Mouse (Mus musculus): ENCODE results near the gene Polr2h. TPM values are rescaled to one million over a fixed set of nuclear protein-coding genes. Genes with fewer than 3 reads are reported as not detected.

The Polr2h gene
- polyA plus RNA-seq, 1 experiment from 2014 or later = 64.7 TPM

- Histone ChIP-seq H3K27me3 (peaks cover 10% of the 10 kb centered on the region), H3K9ac (no peak overlapping the region), H3K4me1 (replicated peaks) (peaks cover 15% of the 10 kb centered on the region), H3K9me3 (replicated peaks) (no peaks in the 10 kb centered on the region), H3K4me2 (no peak overlapping the region), H3K36me3 (peaks cover 32% of the 10 kb centered on the region), H3K27ac (no peak overlapping the region), H3K4me3 (replicated peaks) (no peak overlapping the region)
- ATAC-seq (ENCODE audit: low read depth) (peak; percentile 53), DNase-seq (no peak)
- WGBS (ENCODE audit: insufficient replicate concordance) = 29% methylated on average over 5 of the region's 5 CpGs
Measured at GRCm38 (mm10) chr16:20724338-20724748, 6.9 kb downstream of the Polr2h start.

GRCm38 (mm10) chr16:20725321-20725720, 7.9 kb downstream of the Polr2h start:
- no peak overlapping the region for H3K4me2 ChIP-seq
- H3K27me3 ChIP-seq = peaks cover 16% of the 10 kb centered on the region
- H3K4me3 ChIP-seq (replicated peaks) = no peak overlapping the region
- H3K27ac ChIP-seq = no peak overlapping the region
- H3K9ac ChIP-seq = no peak overlapping the region
- ATAC-seq (ENCODE audit: low read depth) = no peak
- H3K4me1 ChIP-seq (replicated peaks) = peaks cover 11% of the 10 kb centered on the region
- no peak for DNase-seq
- no peaks in the 10 kb centered on the region for H3K9me3 ChIP-seq (replicated peaks)
- H3K36me3 ChIP-seq = peaks cover 22% of the 10 kb centered on the region
- 75% methylated on average over 7 of the region's 7 CpGs for WGBS (ENCODE audit: insufficient replicate concordance)

- Histone ChIP-seq H3K9me3 (replicated peaks) (no peaks in the 10 kb centered on the region), H3K36me3 (peaks cover 18% of the 10 kb centered on the region), H3K27me3 (peaks cover 21% of the 10 kb centered on the region), H3K4me3 (replicated peaks) (no peak overlapping the region), H3K4me2 (no peak overlapping the region), H3K4me1 (replicated peaks) (peaks cover 11% of the 10 kb centered on the region), H3K27ac (no peak overlapping the region), H3K9ac (no peak overlapping the region)
- DNase-seq (no peak), ATAC-seq (ENCODE audit: low read depth) (no peak)
- 55% methylated on average over 4 of the region's 4 CpGs for WGBS (ENCODE audit: insufficient replicate concordance)
Measured at GRCm38 (mm10) chr16:20725750-20726149, 8.3 kb downstream of the Polr2h start.

GRCm38 (mm10) chr16:20726384-20726783, 8.9 kb downstream of the Polr2h start:
- Histone ChIP-seq H3K4me3 (replicated peaks) (no peak overlapping the region), H3K27ac (no peak overlapping the region), H3K4me1 (replicated peaks) (peaks cover 11% of the 10 kb centered on the region), H3K27me3 (peaks cover 27% of the 10 kb centered on the region), H3K9ac (no peak overlapping the region), H3K9me3 (replicated peaks) (no peaks in the 10 kb centered on the region), H3K4me2 (no peak overlapping the region), H3K36me3 (peaks cover 12% of the 10 kb centered on the region)
- DNase-seq (no peak), ATAC-seq (ENCODE audit: low read depth) (no peak)
- 50% methylated on average over 1 of the region's 1 CpGs for WGBS (ENCODE audit: insufficient replicate concordance)

GRCm38 (mm10) chr16:20730293-20730711, 12.8 kb downstream of the Polr2h start:
- Histone ChIP-seq H3K4me2 (peak overlapping the region; percentile 42; the same call in 1 of the 2 replicates), H3K4me3 (replicated peaks) (peak overlapping the region; percentile 33), H3K9ac (no peak overlapping the region), H3K27me3 (peaks cover 66% of the 10 kb centered on the region), H3K4me1 (replicated peaks) (peaks cover 9% of the 10 kb centered on the region; the same call in 1 of the 2 replicates), H3K36me3 (no peaks in the 10 kb centered on the region; the same call in 1 of the 2 replicates), H3K9me3 (replicated peaks) (no peaks in the 10 kb centered on the region), H3K27ac (peak overlapping the region; percentile 44; the same call in 1 of the 2 replicates)
- no peak for DNase-seq
- WGBS (ENCODE audit: insufficient replicate concordance) = 24% methylated on average over 5 of the region's 5 CpGs
- ATAC-seq (ENCODE audit: low read depth) = peak; percentile 70

- Histone ChIP-seq H3K4me1 (replicated peaks) (peaks cover 9% of the 10 kb centered on the region; the same call in 1 of the 2 replicates), H3K9me3 (replicated peaks) (no peaks in the 10 kb centered on the region), H3K9ac (no peak overlapping the region), H3K27ac (no peak overlapping the region), H3K36me3 (no peaks in the 10 kb centered on the region; the same call in 1 of the 2 replicates), H3K4me2 (no peak overlapping the region), H3K27me3 (peaks cover 80% of the 10 kb centered on the region), H3K4me3 (replicated peaks) (no peak overlapping the region)
- ATAC-seq (ENCODE audit: low read depth) (no peak), DNase-seq (no peak)
- WGBS (ENCODE audit: insufficient replicate concordance) = 53% methylated on average over 5 of the region's 5 CpGs
Measured at GRCm38 (mm10) chr16:20731688-20732087, 14.2 kb downstream of the Polr2h start.

- peak overlapping the region; percentile 55 for H3K4me3 ChIP-seq (replicated peaks)
- no peak for DNase-seq
- H3K4me1 ChIP-seq (replicated peaks) = peaks cover 9% of the 10 kb centered on the region; the same call in 1 of the 2 replicates
- peak overlapping the region; percentile 44 for H3K9ac ChIP-seq
- 2% methylated on average over 19 of the region's 30 CpGs for WGBS (ENCODE audit: insufficient replicate concordance)
- peaks cover 87% of the 10 kb centered on the region for H3K27me3 ChIP-seq
- peak overlapping the region; percentile 69 for H3K4me2 ChIP-seq
- no peak overlapping the region for H3K27ac ChIP-seq
- no peak; the same call in 1 of the 2 replicates for ATAC-seq (ENCODE audit: low read depth)
- H3K9me3 ChIP-seq (replicated peaks) = no peaks in the 10 kb centered on the region
- no peaks in the 10 kb centered on the region; the same call in 1 of the 2 replicates for H3K36me3 ChIP-seq
Measured at GRCm38 (mm10) chr16:20732251-20732924, 14.9 kb downstream of the Polr2h start.

- peak within 1 kb of the TSS; percentile 55 for H3K4me3 ChIP-seq (replicated peaks)
- DNase-seq = no peak
- H3K27me3 ChIP-seq = peaks cover 93% of the 10 kb centered on the region
- H3K9me3 ChIP-seq (replicated peaks) = no peaks in the 10 kb centered on the region
- H3K4me2 ChIP-seq = peak within 1 kb of the TSS; percentile 69
- H3K4me1 ChIP-seq (replicated peaks) = peaks cover 9% of the 10 kb centered on the region; the same call in 1 of the 2 replicates
- peak; percentile 26 for ATAC-seq (ENCODE audit: low read depth)
- 2% methylated on average over 57 of the region's 70 CpGs for WGBS (ENCODE audit: insufficient replicate concordance)
- peak within 1 kb of the TSS; percentile 44 for H3K9ac ChIP-seq
- no peaks in the 10 kb centered on the region; the same call in 1 of the 2 replicates for H3K36me3 ChIP-seq
- H3K27ac ChIP-seq = no peak within 1 kb of the TSS
Measured at GRCm38 (mm10) chr16:20732925-20733730, 15.7 kb downstream of the Polr2h start, which contains the start of gene Chrd. Chrd (plus strand) TSS chr16:20733127.

GRCm38 (mm10) chr16:20733731-20734730, 16.6 kb downstream of the Polr2h start, which contains the start of gene Thpo:
Thpo (minus strand) TSS chr16:20734511.
- 5% methylated on average over 45 of the region's 45 CpGs for WGBS (ENCODE audit: insufficient replicate concordance)
- H3K27me3 ChIP-seq = peaks cover 92% of the 10 kb centered on the region

GRCm38 (mm10) chr16:20735651-20736050, 18.2 kb downstream of the Polr2h start:
- Histone ChIP-seq H3K9ac (no peak overlapping the region), H3K27ac (no peak overlapping the region), H3K36me3 (no peaks in the 10 kb centered on the region), H3K4me3 (replicated peaks) (no peak overlapping the region), H3K9me3 (replicated peaks) (no peaks in the 10 kb centered on the region), H3K27me3 (peaks cover 80% of the 10 kb centered on the region), H3K4me2 (no peak overlapping the region), H3K4me1 (replicated peaks) (peaks cover 9% of the 10 kb centered on the region; the same call in 1 of the 2 replicates)
- 47% methylated on average over 5 of the region's 5 CpGs for WGBS (ENCODE audit: insufficient replicate concordance)
- DNase-seq = no peak
- ATAC-seq (ENCODE audit: low read depth) = no peak

More at GRCm38 (mm10) chr16:20733731-20734730, 16.6 kb downstream of the Polr2h start, which contains the start of gene Thpo:
- no peak for ATAC-seq (ENCODE audit: low read depth)
- Histone ChIP-seq H3K4me2 (peak within 1 kb of the TSS; percentile 69), H3K9me3 (replicated peaks) (no peaks in the 10 kb centered on the region), H3K27ac (no peak within 1 kb of the TSS), H3K4me1 (replicated peaks) (peaks cover 9% of the 10 kb centered on the region; the same call in 1 of the 2 replicates), H3K4me3 (replicated peaks) (peak within 1 kb of the TSS; percentile 55), H3K36me3 (no peaks in the 10 kb centered on the region), H3K9ac (peak within 1 kb of the TSS; percentile 44)
- DNase-seq = no peak
